Mouse (Mus musculus): ENCODE measurements around the gene Jmjd8.

Jmjd8 gene

DNA sequence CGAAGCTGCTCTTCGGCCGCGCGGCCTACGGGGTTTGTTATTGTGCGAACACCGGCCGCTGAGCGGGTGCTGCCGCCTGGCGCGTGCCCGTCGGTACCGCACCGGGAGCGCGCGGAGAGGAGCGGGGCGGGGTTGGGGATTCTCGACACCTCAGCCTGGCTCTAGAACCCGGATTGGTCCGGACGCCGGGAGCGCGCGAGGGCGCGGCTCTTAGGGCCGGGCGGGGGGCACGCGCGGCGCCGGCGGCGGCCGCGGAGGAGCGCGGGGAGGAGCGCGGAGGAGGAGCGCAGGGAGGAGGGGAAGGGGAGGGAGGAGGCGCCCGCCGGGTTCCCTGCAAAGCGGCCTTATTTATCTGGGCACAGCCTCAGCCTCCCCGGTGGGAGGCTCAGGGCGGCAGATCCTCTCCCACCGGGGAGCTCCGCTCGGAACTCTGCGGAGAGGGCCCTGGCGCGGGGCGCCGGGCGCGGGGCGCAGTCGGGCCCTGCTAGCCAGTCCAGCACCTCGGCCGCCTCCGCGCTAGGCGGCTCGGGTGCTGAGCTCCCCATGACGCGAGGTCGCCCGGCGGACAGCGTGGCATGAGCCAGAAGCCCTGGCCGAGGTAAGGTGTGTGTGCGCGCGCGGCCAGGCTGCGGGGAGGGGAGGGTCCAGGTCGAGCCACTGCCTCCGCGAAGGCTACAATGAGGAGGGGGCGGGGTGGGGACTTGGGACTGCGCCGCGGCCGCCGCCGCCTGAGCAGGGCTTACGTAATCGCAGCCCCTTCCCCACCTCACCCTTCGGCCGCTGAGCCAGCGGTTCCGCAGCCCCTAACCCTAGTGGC lies 19.7 kb upstream of the Jmjd8 start, which contains the start of gene Fbxl16:
TSS of gene Fbxl16 (plus strand) at position 297 of the 817 bp plus-strand sequence.
- peak; percentile 97 for DNase-seq

DNA sequence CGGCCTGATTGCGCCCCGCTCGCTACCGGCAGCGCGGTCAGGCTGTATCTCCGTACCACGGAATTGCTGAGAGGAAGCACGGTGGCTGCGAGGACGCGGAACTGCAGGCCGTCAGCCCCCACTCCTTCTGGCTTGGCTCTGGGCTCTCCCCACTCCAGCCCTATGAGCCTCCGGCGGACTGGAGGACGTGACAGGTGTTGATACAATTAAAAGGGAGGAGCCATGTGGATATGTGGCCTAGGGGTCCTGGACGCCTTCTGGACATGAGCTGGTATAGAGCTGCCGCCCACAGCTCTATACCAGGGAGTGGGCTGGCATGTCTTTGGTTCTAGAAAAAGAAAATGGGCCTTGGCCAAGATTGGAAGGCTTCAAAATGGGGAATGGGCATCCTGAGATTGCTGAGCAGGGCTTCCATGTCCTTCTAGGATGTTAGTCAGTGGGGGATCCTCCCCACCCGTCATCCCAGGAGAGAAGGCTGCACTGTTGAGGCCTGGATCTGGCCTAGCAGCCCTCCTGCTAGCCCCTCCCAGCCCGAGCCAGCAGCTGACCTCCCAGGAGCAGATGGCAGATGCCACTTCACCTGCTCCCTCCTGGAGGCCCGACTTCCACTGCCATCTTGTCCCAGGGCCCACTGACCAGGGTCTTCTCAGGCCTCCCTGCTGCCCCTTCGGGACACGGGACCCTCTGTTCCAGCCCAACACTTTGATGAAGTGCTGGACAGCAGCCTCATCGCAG lies 18.9 kb upstream of the Jmjd8 start:
- DNase-seq: peak; percentile 90

DNA sequence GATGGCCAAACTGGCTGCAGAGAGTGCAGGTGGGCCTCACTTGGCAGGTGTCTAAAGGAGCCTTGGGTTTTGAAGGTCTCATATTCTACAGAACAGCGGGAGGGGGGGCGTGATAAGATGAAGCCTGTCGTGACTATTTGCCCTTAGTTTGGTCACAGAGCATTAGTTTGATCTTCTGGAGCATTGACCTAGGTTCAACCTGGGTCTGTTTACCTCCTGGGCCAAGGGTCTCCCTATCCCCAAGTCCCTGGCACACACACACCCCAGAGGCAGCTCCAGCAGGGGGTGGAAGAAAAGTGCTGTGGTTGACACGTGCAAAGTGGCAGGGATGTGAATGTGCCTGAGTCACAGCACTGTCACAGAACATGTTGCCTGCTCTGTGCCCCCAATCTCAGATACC lies 17.8 kb upstream of the Jmjd8 start:
- peak; percentile 69 for DNase-seq

DNA sequence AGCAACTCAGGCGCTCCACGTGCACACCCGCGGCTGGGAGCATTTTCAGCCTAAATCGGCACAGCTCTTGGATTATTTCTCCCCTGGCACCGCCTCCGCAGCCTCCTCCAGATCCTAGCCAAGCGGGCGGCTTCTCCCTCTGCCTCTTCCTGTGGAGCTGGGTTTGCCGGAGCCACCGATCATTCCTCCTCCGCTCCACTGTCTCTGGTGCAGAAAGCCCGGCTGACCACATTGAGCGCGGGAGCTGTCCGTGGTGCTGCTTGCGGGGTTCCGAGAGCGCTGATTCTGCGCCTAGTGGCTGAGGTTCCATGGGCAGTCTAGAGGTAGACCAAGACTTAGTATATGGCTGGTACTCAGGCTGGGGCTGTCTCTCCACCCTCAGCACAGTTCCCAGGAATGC lies 15.2 kb upstream of the Jmjd8 start:
- DNase-seq: peak; percentile 75

DNA sequence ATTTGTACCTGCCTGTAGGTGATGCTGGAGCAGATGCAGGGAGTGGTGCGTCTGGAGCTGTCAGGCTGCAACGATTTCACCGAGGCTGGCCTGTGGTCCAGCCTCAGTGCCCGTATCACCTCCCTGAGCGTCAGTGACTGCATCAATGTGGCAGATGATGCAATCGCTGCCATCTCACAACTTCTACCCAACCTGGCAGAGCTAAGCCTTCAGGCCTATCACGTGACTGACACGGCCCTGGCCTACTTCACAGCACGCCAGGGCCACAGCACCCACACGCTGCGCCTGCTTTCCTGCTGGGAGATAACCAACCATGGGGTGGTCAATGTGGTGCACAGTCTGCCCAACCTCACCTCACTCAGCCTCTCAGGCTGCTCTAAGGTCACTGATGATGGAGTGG lies 11.0 kb upstream of the Jmjd8 start:
- DNase-seq: no peak

DNA sequence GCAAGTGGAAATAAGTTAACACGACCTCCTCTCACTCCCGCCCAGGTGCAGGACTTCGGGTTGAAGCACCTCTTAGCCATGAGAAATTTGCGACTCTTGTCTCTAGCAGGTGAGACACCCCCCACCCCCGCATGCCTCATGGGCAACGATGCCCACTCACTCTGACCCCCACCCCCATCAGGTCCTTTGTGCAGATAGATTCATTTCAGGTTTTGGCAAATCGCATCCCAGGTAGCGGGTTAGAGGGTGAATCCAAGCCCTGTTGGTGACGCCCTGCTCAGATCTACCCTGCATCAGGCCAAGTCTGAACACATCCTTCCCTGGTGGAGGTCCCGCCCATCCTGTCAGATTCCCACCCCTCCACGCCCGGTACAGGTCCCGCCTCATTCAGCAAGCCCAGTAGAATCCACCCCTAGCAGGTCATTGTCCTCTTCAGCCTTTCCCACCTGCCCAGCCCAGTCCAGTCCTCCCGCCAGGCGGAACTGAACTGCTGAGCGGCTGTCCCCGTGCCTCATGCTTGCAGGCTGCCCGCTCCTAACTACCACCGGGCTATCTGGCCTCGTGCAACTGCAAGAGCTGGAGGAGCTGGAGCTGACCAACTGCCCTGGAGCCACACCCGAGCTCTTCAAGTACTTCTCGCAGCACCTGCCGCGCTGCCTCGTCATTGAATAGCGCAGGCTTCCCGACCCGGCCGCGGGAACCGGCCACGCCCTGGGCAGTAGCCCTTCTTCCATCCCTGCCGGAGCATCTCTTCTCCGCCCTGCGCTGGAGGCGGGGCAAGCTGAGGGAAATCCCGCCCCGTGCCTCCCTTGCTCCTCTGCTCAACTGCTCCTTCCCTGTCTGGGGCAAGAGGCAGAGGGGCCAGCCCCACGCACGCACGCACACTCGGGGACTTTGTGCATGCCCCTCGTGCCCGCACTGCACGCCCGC lies 9.6 kb upstream of the Jmjd8 start:
- DNase-seq: peak; percentile 49

DNA sequence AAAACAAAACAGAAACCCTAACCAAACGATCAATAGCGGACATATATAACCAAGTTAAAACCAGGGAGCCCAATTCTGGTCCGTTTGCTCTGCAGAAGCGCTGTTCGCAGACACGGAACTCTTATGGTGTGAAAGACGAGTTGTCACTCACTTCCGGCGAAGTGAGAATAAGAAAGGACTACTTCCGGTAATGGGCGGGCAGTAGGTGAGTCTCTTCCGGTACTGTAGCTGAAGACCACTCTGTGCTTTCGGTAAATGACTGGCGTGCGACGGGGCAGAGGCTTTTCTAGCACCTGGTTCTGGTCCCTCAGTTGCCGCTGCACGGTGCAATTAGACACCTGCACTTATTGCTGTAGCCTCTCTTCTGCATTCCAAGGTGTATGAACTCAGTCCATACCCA lies 5.2 kb upstream of the Jmjd8 start, which contains the start of gene Wdr24:
TSS of gene Wdr24 (plus strand) at position 176 of the 400 bp plus-strand sequence.
- DNase-seq: peak; percentile 84

DNA sequence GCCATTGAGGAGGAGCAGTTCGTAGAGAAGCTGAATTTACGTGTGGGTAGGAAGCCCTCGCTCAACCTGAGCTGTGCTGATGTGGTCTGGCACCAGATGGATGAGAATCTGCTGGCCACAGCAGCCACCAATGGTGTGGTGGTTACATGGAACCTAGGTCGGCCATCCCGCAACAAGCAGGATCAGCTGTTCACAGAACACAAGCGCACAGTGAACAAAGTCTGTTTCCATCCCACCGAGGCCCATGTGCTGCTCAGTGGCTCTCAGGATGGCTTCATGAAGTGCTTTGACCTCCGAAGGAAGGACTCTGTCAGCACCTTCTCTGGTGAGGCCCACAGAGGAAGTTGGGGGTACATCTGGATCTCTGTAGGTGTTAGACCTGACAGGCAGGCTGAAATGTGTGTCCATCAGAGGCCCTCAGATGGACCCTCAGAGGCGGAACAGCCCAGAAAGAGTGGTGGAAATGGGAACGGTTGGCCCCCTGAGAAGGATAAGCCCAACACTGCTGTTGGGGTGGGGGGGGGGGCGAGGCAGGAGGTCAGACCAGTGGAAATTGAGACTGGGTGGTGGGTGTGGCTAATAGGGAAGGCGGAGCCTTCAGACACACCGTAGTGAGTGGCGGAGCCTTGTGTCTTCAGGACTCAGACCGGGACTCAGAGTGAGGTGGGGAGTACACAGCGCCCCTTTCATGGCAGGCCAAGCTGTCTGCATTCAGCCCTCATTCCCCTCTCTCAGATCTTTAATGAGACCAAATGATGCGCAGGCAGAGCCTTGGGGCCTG lies 4.1 kb upstream of the Jmjd8 start:
- DNase-seq: no peak

DNA sequence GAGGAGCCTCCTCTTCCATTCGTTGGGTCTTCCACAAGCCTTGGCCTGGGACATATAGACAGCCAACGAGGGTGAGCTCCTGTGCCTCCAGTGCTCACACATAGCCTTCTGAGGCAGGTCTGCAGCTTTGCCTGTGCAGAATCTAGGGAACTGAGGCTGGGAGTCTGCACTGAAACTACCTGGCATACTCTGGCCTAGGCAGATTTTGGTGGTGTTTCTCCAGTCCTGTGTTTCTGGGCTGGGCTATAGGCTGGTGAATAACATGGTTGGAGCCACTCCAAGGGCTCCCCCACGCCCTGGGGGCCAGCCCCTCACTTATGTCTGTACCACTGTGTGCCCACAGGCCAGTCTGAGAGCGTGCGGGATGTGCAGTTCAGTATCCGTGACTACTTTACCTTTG lies 3.4 kb upstream of the Jmjd8 start:
- DNase-seq: no peak

DNA sequence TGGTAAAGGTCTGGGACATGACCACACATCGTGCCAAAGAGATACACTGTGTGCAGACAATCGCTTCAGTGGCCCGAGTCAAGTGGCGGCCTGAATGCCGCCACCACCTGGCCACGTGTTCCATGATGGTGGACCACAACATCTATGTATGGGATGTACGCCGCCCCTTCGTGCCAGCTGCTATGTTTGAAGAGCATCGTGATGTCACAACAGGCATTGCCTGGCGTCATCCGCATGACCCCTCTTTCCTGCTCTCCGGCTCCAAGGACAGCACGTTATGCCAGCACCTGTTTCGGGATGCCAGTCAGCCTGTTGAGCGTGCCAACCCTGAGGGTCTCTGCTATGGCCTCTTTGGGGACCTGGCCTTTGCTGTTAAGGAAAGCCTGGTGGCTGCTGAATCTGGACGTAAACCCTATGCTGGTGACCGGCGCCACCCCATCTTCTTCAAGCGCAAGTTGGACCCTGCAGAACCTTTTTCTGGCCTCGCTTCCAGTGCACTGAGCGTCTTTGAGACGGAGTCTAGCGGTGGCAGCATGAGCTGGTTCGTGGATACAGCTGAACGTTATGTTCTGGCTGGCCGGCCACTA lies 2.6 kb upstream of the Jmjd8 start:
- DNase-seq: no peak

DNA sequence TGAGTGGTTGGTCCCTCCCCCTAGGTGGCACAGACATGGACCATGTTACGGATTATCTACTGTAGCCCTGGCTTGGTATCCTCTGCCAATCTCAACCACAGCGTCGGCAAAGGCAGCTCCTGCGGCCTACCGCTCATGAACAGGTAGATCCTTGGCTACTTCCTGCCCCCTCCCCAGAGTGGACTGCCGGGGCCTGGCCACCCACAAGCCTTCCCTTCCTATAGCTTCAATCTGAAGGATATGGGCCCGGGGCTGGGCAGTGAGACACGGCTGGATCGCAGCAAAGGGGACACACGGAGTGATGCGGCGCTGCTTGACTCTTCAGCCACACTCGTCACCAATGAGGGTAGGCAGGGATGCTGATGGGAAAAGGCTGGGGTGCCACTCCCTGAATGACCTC lies 1.7 kb upstream of the Jmjd8 start:
- no peak for DNase-seq

DNA sequence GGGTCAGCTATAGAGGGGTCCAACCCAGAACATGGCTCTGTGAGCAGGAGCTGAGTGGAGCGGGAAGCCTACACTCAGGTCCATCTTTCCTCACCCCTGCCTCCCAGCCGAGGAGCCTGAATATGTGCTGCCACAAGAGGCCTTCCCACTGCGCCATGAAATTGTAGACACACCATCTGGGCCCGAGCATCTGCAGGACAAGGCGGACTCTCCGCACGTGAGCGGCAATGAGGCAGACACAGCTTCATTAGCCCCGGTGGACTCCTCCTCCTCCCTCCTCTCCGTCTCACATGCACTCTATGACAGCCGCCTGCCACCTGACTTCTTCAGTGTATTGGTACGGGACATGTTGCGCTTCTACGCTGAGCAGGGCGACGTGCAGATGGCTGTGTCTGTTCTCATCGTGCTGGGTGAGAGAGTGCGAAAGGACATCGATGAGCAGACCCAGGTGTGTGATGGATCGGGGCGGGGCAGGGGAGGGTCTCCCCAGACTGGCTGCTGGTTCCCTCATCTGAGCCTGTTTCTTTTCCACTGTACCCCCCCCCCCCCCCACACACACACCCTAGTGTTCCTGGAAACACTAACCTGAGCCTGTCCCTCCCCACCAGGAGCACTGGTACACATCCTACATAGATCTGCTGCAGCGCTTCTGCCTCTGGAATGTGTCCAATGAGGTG lies 983 bp upstream of the Jmjd8 start:
- DNase-seq: peak; percentile 68

DNA sequence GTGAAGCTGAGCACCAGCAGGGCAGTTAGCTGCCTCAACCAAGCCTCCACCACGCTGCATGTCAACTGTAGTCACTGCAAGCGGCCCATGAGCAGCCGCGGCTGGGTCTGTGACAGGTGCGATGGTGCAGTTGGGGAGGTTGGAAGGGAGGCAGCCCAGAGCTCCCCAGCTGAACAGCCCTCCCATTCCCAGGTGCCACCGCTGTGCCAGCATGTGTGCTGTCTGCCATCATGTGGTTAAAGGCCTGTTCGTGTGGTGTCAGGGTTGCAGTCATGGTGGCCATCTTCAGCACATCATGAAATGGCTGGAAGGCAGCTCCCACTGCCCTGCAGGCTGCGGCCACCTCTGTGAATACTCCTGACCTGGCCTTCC lies 458 bp upstream of the Jmjd8 start:
- DNase-seq: peak; percentile 72

DNA sequence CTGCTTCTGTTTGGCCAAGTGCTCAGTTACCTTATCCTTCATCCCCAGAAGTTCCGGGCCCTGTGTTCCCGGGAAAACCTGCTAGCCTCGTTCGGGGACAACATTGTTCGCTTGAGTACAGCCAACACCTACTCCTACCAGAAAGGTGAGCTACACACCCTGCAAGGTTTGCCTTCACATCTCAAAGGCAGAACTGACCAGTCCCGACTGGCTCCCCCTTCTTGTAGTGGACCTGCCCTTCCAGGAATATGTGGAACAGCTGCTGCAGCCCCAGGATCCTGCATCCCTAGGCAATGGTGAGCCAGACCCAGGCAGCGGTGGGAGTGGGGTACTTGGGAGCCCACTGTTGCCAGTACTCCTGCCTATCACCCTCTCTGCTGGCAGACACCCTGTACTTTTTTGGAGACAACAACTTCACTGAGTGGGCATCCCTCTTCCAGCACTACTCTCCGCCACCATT lies 921 bp downstream of the Jmjd8 start:
- DNase-seq: peak; percentile 63

DNA sequence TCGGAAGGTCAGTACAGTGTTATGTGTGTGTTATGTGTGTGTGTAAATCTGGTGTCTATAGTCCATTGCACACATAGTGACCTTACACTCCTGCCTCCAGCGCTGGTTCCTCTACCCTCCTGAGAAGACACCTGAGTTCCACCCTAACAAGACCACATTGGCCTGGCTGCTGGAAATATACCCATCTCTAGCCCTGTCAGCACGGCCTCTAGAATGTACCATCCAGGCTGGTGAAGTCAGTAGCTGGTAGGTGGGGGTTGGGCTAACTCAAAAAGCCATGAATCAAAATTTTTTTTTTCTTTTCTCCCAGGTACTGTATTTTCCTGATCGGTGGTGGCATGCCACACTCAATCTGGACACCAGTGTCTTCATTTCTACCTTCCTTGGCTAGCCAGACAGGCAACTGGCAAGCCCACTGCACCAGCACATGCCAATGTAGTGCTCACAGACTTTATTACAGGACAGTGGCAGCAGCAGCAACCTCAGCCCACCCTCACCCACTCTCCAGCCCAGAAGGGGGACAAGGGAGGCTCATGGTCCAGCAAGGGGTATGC lies 1.6 kb downstream of the Jmjd8 start:
- peak; percentile 64 for DNase-seq

DNA sequence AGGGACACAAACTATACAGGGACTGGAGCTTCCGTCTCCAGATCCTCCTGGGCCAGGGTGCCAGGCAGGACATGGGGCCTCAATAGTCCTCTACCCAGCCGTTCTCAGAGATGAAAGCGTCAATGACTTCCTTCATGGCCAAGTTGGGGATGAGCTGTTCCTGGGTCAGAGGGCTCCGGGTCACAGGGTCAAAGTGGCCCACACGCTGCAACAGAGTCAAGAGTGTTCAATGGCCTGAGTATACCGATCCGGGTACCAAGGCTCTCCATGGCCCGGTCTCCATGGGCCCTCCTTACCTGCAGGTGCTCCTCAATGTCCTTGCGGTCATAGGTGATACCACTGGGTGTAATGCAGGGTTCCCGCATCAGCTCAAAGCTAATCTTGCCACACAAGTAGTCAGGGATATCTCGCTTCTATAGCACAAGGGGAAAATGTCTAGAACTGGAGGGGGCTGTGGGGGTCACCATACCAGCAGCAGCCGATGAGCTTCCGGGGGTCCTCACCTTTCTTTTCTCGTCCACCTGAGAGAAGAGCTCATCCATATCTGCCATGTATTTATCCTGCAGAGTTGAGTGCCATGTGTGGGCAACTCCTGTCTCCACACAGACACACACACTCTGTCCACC lies 2.3 kb downstream of the Jmjd8 start:
- DNase-seq: no peak

DNA sequence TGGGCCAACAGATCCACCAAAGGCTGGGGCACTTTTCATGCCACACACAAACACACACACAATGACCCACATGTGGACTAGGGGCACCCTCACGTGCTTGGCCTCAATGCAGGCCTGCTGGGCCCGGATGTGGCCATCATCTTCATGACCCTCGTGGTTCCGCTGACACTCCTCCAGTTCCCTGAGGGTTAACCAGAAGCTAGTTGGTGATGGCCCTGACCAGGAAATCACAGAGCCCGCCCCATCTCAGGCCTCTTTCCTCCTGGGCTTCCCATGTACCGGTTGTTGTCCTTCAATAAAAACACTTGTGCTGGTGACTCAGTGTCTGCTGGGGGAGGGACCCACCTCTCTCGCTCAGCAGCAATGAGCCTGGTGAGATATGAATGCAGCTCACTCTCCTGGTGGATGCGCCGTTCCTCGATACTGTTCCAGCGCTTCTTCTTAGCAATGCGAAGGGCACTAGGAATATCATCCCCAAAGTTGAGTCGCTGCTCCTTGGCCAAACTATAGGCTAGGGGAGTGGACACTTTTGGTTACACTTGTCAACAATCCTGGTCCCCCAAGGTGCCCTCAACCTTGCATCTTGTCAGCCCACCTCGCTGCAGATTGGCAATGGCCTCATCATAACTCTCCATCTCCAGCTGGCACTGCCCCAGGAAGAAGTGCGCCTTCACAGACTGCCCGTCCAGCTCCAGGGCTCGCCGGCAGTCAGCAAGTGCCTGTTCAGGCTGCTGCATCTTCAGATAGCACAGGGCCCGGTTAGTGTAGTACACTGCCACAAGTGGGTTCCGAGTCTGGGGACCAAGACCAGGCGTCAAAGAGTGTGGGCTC lies 3.0 kb downstream of the Jmjd8 start:
- peak; percentile 81 for DNase-seq

DNA sequence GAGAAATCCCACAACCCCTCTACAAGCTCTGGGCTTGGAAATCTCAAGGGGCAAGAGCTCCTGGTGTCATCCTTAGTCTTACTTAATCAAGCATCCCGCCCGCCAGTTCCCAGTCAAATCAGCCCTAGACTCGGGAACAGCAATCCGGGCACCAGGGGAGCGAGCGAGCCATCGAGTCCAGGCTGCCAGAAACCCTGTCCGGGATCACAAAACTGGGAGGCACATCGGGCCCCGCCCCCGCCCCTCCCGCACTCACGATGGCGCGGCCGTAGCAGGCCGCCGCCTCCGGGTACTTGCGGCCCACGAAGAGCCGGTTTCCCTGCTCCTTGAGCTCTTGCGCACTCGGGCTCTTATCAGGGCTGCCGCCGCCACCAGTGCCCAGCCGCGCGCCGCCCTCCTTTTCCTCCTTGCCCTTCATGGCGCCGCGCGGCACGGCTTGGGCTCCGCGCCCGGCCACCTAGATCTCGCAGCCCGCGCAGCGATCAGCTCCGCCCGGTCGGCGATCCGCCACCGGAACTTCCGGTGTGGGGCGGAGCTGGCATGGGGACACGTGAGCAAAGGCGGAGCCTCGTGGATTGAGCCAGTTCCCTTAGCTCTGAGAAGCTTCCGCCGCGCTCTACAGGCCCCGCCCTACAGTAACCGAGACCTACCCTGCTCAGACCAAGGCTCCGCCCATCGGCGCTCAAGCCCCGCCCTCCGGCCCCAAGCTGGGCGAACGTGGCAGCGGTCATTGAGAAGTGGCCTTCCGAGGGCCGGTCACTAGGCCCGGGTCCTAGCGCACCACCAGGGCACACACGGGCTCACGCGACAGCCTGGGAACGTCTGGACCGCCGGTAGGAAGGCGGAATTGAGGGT lies 4.0 kb downstream of the Jmjd8 start:
- DNase-seq: peak; percentile 99

Data from cerebellum, adult 9-11 months (tissue).